Mouse (Mus musculus): Measurements from ENCODE around the gene Dmxl2.
A peak's percentile ranks its signal among the peaks of the same experiment; 100 is the strongest.

GRCm38 (mm10) chr9:54527694-54528093 is 26.3 kb upstream of the Dmxl2 start:
- TF ChIP-seq CTCF (IDR thresholded peaks at IDR 0.05; ENCODE audit: low read depth) (peak; percentile 35; the same call in 1 of the 2 replicates), EP300 (optimal IDR thresholded peaks at IDR 0.05) (no peak)

All from stomach, postnatal 0 days (tissue).